Mouse (Mus musculus): ENCODE data around the gene Adam19. TPM values are rescaled to one million over a fixed set of nuclear protein-coding genes. Genes with fewer than 3 reads are reported as not detected.
A peak's percentile ranks its signal among the peaks of the same experiment; 100 is the strongest.

Gene Adam19
- polyA plus RNA-seq, 1 experiment from 2014 or later, result 26.8 TPM

- no peak for ATAC-seq (ENCODE audit: insufficient number of reproducible peaks, insufficient read depth, low FRiP score, low read depth)
- peaks cover 15% of the 10 kb centered on the region; the same call in 1 of the 2 replicates for H3K4me1 ChIP-seq (ENCODE audit: control insufficient read depth, insufficient read depth, low read length)
Measured at GRCm38 (mm10) chr11:46058916-46059315, 3.1 kb downstream of the Adam19 start.

GRCm38 (mm10) chr11:46059887-46060650 is 4.3 kb downstream of the Adam19 start:
- H3K9ac ChIP-seq (replicated peaks; ENCODE audit: low read depth, low read length), result no peak overlapping the region
- peaks cover 12% of the 10 kb centered on the region; the same call in 1 of the 2 replicates for H3K36me3 ChIP-seq (ENCODE audit: control insufficient read depth, insufficient read depth, low read length)
- peaks cover 19% of the 10 kb centered on the region for H3K4me1 ChIP-seq (ENCODE audit: control insufficient read depth, insufficient read depth, low read length)
- H3K9me3 ChIP-seq (ENCODE audit: control insufficient read depth, low read depth, low read length), result no peaks in the 10 kb centered on the region
- 65% methylated on average over 8 of the region's 8 CpGs for WGBS
- H3K27ac ChIP-seq (ENCODE audit: low read length), result no peak overlapping the region
- no peak overlapping the region for H3K4me2 ChIP-seq (replicated peaks; ENCODE audit: low read depth, low read length)
- no peak for ATAC-seq (ENCODE audit: insufficient number of reproducible peaks, insufficient read depth, low FRiP score, low read depth)
- no peak overlapping the region for H3K4me3 ChIP-seq (ENCODE audit: low read depth, low read length)
- H3K27me3 ChIP-seq (ENCODE audit: control insufficient read depth, insufficient read depth, low read length), result no peaks in the 10 kb centered on the region

More at GRCm38 (mm10) chr11:46058916-46059315, 3.1 kb downstream of the Adam19 start:
- Histone ChIP-seq H3K4me3 (ENCODE audit: low read depth, low read length) (no peak overlapping the region), H3K27ac (ENCODE audit: low read length) (no peak overlapping the region), H3K27me3 (ENCODE audit: control insufficient read depth, insufficient read depth, low read length) (no peaks in the 10 kb centered on the region), H3K36me3 (ENCODE audit: control insufficient read depth, insufficient read depth, low read length) (peaks cover 12% of the 10 kb centered on the region; the same call in 1 of the 2 replicates), H3K4me2 (replicated peaks; ENCODE audit: low read depth, low read length) (no peak overlapping the region), H3K9ac (replicated peaks; ENCODE audit: low read depth, low read length) (no peak overlapping the region), H3K9me3 (ENCODE audit: control insufficient read depth, low read depth, low read length) (no peaks in the 10 kb centered on the region)
- 97% methylated on average over 4 of the region's 4 CpGs for whole genome bisulfite sequencing

DNA sequence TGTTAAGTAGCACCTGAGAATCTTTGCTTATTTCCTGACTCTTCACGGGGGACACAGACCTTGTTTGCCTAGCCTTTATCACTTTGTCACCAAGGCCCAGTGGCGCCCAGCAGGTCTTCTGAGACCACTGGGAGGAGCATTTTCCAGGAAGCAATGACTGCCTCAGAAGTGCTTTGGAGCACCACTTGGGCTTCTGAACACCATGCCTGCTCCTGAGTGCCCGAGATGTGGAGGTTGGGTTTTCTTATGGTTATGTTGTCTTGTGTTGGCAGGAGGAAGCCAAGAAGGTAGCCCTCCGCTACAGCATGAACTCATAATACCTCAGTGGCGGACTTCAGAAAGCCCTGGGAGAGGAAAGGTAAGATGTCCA is 4.8 kb downstream of the Adam19 start:
- no peak for ATAC-seq (ENCODE audit: insufficient number of reproducible peaks, insufficient read depth, low FRiP score, low read depth)
- H3K4me1 ChIP-seq (ENCODE audit: control insufficient read depth, insufficient read depth, low read length), result peaks cover 21% of the 10 kb centered on the region
- no peak overlapping the region for H3K4me3 ChIP-seq (ENCODE audit: low read depth, low read length)
- no peaks in the 10 kb centered on the region for H3K27me3 ChIP-seq (ENCODE audit: control insufficient read depth, insufficient read depth, low read length)
- H3K9me3 ChIP-seq (ENCODE audit: control insufficient read depth, low read depth, low read length), result no peaks in the 10 kb centered on the region
- H3K9ac ChIP-seq (replicated peaks; ENCODE audit: low read depth, low read length), result no peak overlapping the region
- no peak overlapping the region for H3K27ac ChIP-seq (ENCODE audit: low read length)
- peaks cover 12% of the 10 kb centered on the region; the same call in 1 of the 2 replicates for H3K36me3 ChIP-seq (ENCODE audit: control insufficient read depth, insufficient read depth, low read length)
- no peak overlapping the region for H3K4me2 ChIP-seq (replicated peaks; ENCODE audit: low read depth, low read length)
- 64% methylated on average over 5 of the region's 5 CpGs for WGBS

DNA sequence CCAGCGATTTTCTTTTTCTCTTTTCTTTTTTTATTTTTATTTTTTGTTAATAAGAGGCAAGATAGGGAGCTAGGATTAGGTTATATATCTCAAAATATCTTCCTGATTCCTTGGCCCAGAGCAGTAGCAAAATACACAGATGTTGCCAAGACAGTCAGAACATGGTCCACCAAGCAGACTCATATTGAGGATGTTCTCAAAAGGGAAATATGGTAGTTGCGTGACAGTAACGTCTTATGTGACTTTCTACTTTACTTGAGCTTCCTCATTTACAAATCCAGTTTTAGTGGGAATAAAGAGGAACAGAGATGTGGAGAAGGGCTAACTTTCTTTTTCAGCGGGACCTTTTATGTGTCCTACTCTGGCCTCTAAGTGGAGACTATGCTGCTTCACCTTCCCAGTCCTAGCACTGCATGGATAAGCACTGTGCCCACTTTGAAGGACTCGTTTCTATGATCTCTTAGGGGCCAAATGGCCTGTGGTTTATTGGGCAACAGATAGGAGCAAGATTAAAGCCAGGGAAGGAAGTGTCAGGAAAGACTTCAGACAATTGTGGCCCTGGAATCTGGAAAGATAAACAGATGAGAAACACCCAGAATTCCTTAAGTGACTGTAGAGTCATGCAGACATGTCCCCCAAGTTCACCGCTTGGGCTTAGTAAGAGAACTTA is 6.1 kb downstream of the Adam19 start:
- no peak overlapping the region for H3K9ac ChIP-seq (replicated peaks; ENCODE audit: low read depth, low read length)
- H3K27me3 ChIP-seq (ENCODE audit: control insufficient read depth, insufficient read depth, low read length), result no peaks in the 10 kb centered on the region
- 0 out of 2 replicates have a peak overlapping the region, but pooled peaks have one; percentile 39 for H3K27ac ChIP-seq (ENCODE audit: low read length)
- H3K4me1 ChIP-seq (ENCODE audit: control insufficient read depth, insufficient read depth, low read length), result peaks cover 25% of the 10 kb centered on the region
- no peak for ATAC-seq (ENCODE audit: insufficient number of reproducible peaks, insufficient read depth, low FRiP score, low read depth)
- H3K9me3 ChIP-seq (ENCODE audit: control insufficient read depth, low read depth, low read length), result no peaks in the 10 kb centered on the region
- H3K4me3 ChIP-seq (ENCODE audit: low read depth, low read length), result no peak overlapping the region
- WGBS, result 67% methylated on average over 6 of the region's 6 CpGs
- H3K36me3 ChIP-seq (ENCODE audit: control insufficient read depth, insufficient read depth, low read length), result peaks cover 19% of the 10 kb centered on the region; the same call in 1 of the 2 replicates
- no peak overlapping the region for H3K4me2 ChIP-seq (replicated peaks; ENCODE audit: low read depth, low read length)

GRCm38 (mm10) chr11:46062569-46062968 is 6.8 kb downstream of the Adam19 start:
- no peak overlapping the region for H3K4me2 ChIP-seq (replicated peaks; ENCODE audit: low read depth, low read length)
- H3K27ac ChIP-seq (ENCODE audit: low read length), result no peak overlapping the region
- H3K9ac ChIP-seq (replicated peaks; ENCODE audit: low read depth, low read length), result no peak overlapping the region
- WGBS, result 69% methylated on average over 4 of the region's 4 CpGs
- no peaks in the 10 kb centered on the region for H3K27me3 ChIP-seq (ENCODE audit: control insufficient read depth, insufficient read depth, low read length)
- ATAC-seq (ENCODE audit: insufficient number of reproducible peaks, insufficient read depth, low FRiP score, low read depth), result no peak
- no peaks in the 10 kb centered on the region for H3K9me3 ChIP-seq (ENCODE audit: control insufficient read depth, low read depth, low read length)
- no peak overlapping the region for H3K4me3 ChIP-seq (ENCODE audit: low read depth, low read length)
- H3K36me3 ChIP-seq (ENCODE audit: control insufficient read depth, insufficient read depth, low read length), result peaks cover 19% of the 10 kb centered on the region; the same call in 1 of the 2 replicates
- H3K4me1 ChIP-seq (ENCODE audit: control insufficient read depth, insufficient read depth, low read length), result peaks cover 25% of the 10 kb centered on the region

- ATAC-seq (ENCODE audit: insufficient number of reproducible peaks, insufficient read depth, low FRiP score, low read depth), result no peak
- no peaks in the 10 kb centered on the region for H3K27me3 ChIP-seq (ENCODE audit: control insufficient read depth, insufficient read depth, low read length)
- 60% methylated on average over 9 of the region's 9 CpGs for WGBS
- H3K4me3 ChIP-seq (ENCODE audit: low read depth, low read length), result no peak overlapping the region
- H3K27ac ChIP-seq (ENCODE audit: low read length), result peak overlapping the region; percentile 21; the same call in 1 of the 2 replicates
- H3K4me2 ChIP-seq (replicated peaks; ENCODE audit: low read depth, low read length), result no peak overlapping the region
- H3K36me3 ChIP-seq (ENCODE audit: control insufficient read depth, insufficient read depth, low read length), result peaks cover 19% of the 10 kb centered on the region; the same call in 1 of the 2 replicates
- no peak overlapping the region for H3K9ac ChIP-seq (replicated peaks; ENCODE audit: low read depth, low read length)
- H3K4me1 ChIP-seq (ENCODE audit: control insufficient read depth, insufficient read depth, low read length), result peaks cover 24% of the 10 kb centered on the region
- no peaks in the 10 kb centered on the region for H3K9me3 ChIP-seq (ENCODE audit: control insufficient read depth, low read depth, low read length)
Measured at GRCm38 (mm10) chr11:46062993-46063731, 7.4 kb downstream of the Adam19 start.

DNA sequence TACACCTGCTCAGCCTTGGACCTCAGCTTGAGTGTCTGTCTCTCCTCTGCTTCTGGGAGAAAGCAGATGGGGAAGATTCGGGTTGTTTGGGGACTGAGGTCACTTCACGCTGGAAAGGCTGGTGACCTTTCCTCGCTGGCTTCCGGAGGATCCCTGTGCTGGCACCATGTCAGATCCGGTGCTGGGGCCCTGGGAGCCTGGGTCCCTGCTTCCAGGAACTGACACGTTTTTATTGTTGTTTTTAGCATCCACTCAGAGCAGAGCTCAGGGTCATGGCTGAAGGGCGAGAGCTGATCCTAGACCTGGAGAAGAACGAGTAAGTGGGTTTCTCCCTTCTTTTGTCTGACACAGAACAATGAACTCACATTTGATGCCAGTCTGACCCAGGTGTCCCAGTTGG is 9.0 kb downstream of the Adam19 start:
- peaks cover 19% of the 10 kb centered on the region; the same call in 1 of the 2 replicates for H3K36me3 ChIP-seq (ENCODE audit: control insufficient read depth, insufficient read depth, low read length)
- peak; percentile 19; the same call in 1 of the 2 replicates for ATAC-seq (ENCODE audit: insufficient number of reproducible peaks, insufficient read depth, low FRiP score, low read depth)
- peak overlapping the region; percentile 81 for H3K27ac ChIP-seq (ENCODE audit: low read length)
- WGBS, result 46% methylated on average over 8 of the region's 8 CpGs
- no peaks in the 10 kb centered on the region for H3K9me3 ChIP-seq (ENCODE audit: control insufficient read depth, low read depth, low read length)
- no peak overlapping the region for H3K4me2 ChIP-seq (replicated peaks; ENCODE audit: low read depth, low read length)
- peaks cover 30% of the 10 kb centered on the region for H3K4me1 ChIP-seq (ENCODE audit: control insufficient read depth, insufficient read depth, low read length)
- no peak overlapping the region for H3K4me3 ChIP-seq (ENCODE audit: low read depth, low read length)
- no peak overlapping the region for H3K9ac ChIP-seq (replicated peaks; ENCODE audit: low read depth, low read length)
- no peaks in the 10 kb centered on the region for H3K27me3 ChIP-seq (ENCODE audit: control insufficient read depth, insufficient read depth, low read length)
